Mouse (Mus musculus): ENCODE results near the gene Arid1a.

DNA sequence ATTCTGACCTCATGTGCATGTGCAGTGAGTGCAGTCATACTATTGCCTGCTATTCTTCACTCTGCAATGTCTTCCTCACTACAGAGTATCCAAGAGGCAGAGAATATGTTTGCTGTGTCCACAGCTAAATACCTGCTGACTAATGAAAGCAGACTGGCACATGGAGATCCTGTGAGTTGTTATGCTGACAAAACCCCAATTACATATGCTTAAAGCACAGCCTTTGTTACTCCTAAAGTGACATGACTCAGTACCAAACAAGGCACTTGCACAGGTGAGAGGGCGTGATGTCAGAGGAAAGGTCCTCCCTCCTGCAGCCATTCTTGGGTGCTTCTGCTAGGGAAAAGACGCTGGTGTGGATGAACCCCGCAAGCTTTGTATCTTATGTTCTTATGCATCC lies 21.3 kb downstream of the Arid1a start:
- no peak for TF ChIP-seq CTCF (IDR thresholded peaks at IDR 0.05; ENCODE audit: extremely low read depth, insufficient read length, insufficient replicate concordance, low read depth, low read length)
- no peak for TF ChIP-seq POLR2A (IDR thresholded peaks at IDR 0.05; ENCODE audit: low read depth, low read length)
